In genomic region chr11:95584651-95585050, GRCm38 (mm10) we compare ENCODE assay signal across 11 mouse cellular contexts. TPM values are rescaled to one million over a fixed set of nuclear protein-coding genes. Genes with fewer than 3 reads are reported as not detected.
A peak's percentile ranks its signal among the peaks of the same experiment; 100 is the strongest.
DNase-seq lines count a peak whose midpoint lies in the region; ATAC-seq and TF ChIP-seq lines count a peak whose summit lies in the region.
"Had no signal": no experiment of that assay in that cellular context is flagged by ENCODE, and none has a peak within 500 bp of the region (broad histone marks: within the 10 kb centered on the region; RNA-seq: fewer than 3 reads in every experiment).

No protein-coding gene starts in this region.

- peak overlapping the region; percentile 52 for H3K4me3 ChIP-seq in kidney, embryonic 15.5 days (replicated peaks)
- H3K4me3 ChIP-seq in kidney, adult 2 months (ENCODE audit: insufficient read depth, low read depth, low read length): no peak overlapping the region
- H3K4me3 ChIP-seq in embryonic facial prominence, embryonic 14.5 days (ENCODE audit: low read depth, low read length): peak overlapping the region; percentile 49
- no peak overlapping the region for H3K4me3 ChIP-seq in intestine, embryonic 16.5 days (ENCODE audit: low read length)
- peak overlapping the region; percentile 47 for H3K4me3 ChIP-seq in neural tube, embryonic 14.5 days (ENCODE audit: low read depth, low read length)

- no peak for TF ChIP-seq POLR2A in kidney, adult 2 months (IDR thresholded peaks at IDR 0.05; ENCODE audit: low read depth, low read length)

- H3K9me3 ChIP-seq in kidney, embryonic 15.5 days (replicated peaks): no peaks in the 10 kb centered on the region
- no peaks in the 10 kb centered on the region for H3K9me3 ChIP-seq in embryonic facial prominence, embryonic 14.5 days (ENCODE audit: control insufficient read depth, low read length)
- H3K9me3 ChIP-seq in intestine, embryonic 16.5 days (ENCODE audit: control insufficient read depth, low read length): no peaks in the 10 kb centered on the region
- H3K9me3 ChIP-seq in neural tube, embryonic 14.5 days (ENCODE audit: control insufficient read depth, low read length): no peaks in the 10 kb centered on the region
- H3K9me3 ChIP-seq: liver, embryonic 12.5 days had no signal

- TF ChIP-seq CTCF in kidney, adult 2 months (conservative IDR thresholded peaks at IDR 0.05; ENCODE audit: insufficient read depth, insufficient read length, low read depth, low read length): no peak

- 7% methylated on average over 9 of the region's 9 CpGs for WGBS in kidney, embryonic 15.5 days
- 27% methylated on average over 9 of the region's 9 CpGs for WGBS in kidney, adult 2 months
- WGBS in embryonic facial prominence, embryonic 14.5 days: 7% methylated on average over 9 of the region's 9 CpGs
- 7% methylated on average over 9 of the region's 9 CpGs for WGBS in intestine, embryonic 16.5 days
- WGBS in neural tube, embryonic 14.5 days: 6% methylated on average over 9 of the region's 9 CpGs

- H3K4me1 ChIP-seq in kidney, embryonic 15.5 days: peaks cover 80% of the 10 kb centered on the region
- H3K4me1 ChIP-seq in kidney, adult 2 months (ENCODE audit: control insufficient read depth, insufficient read depth, low read length): peaks cover 11% of the 10 kb centered on the region; the same call in 1 of the 2 replicates
- peaks cover 50% of the 10 kb centered on the region for H3K4me1 ChIP-seq in embryonic facial prominence, embryonic 14.5 days (ENCODE audit: control insufficient read depth, insufficient read depth, low read length)
- H3K4me1 ChIP-seq in intestine, embryonic 16.5 days (ENCODE audit: control insufficient read depth, insufficient read depth, low read length): peaks cover 31% of the 10 kb centered on the region
- H3K4me1 ChIP-seq in neural tube, embryonic 14.5 days (ENCODE audit: control insufficient read depth, insufficient read depth, low read length): peaks cover 24% of the 10 kb centered on the region

- no peak overlapping the region for H3K9ac ChIP-seq in kidney, embryonic 15.5 days
- H3K9ac ChIP-seq in embryonic facial prominence, embryonic 14.5 days (ENCODE audit: low read depth, low read length): no peak overlapping the region; the same call in 1 of the 2 replicates
- H3K9ac ChIP-seq in intestine, embryonic 16.5 days (ENCODE audit: low read depth, low read length): no peak overlapping the region
- no peak overlapping the region for H3K9ac ChIP-seq in neural tube, embryonic 14.5 days (replicated peaks; ENCODE audit: low read depth, low read length)
- H3K9ac ChIP-seq: liver, embryonic 12.5 days had no signal

- peak overlapping the region; percentile 85 for H3K4me2 ChIP-seq in kidney, embryonic 15.5 days
- peak overlapping the region; percentile 81 for H3K4me2 ChIP-seq in embryonic facial prominence, embryonic 14.5 days (ENCODE audit: low read depth, low read length)
- H3K4me2 ChIP-seq in intestine, embryonic 16.5 days (ENCODE audit: low read depth, low read length): peak overlapping the region; percentile 75
- H3K4me2 ChIP-seq in neural tube, embryonic 14.5 days (ENCODE audit: low read depth, low read length): peak overlapping the region; percentile 77

- no peaks in the 10 kb centered on the region for H3K36me3 ChIP-seq in kidney, embryonic 15.5 days
- H3K36me3 ChIP-seq in kidney, adult 2 months (ENCODE audit: control insufficient read depth, insufficient read depth, low read length): no peaks in the 10 kb centered on the region
- no peaks in the 10 kb centered on the region for H3K36me3 ChIP-seq in embryonic facial prominence, embryonic 14.5 days (ENCODE audit: control insufficient read depth, insufficient read depth, low read length)
- H3K36me3 ChIP-seq in intestine, embryonic 16.5 days (ENCODE audit: control insufficient read depth, insufficient read depth, low read length): no peaks in the 10 kb centered on the region
- H3K36me3 ChIP-seq in neural tube, embryonic 14.5 days (ENCODE audit: control insufficient read depth, insufficient read depth, low read length): no peaks in the 10 kb centered on the region
- H3K36me3 ChIP-seq: liver, embryonic 12.5 days had no signal

- no peak for DNase-seq in kidney, adult 2 months
- DNase-seq in embryonic facial prominence, embryonic 14.5 days (ENCODE audit: low spot score): no peak
- DNase-seq in adrenal gland, adult 2 months: no peak
- no peak for DNase-seq in ovary, postnatal 10 days (ENCODE audit: low spot score)
- DNase-seq: cerebellum, postnatal 25 days; thymus, postnatal 36 days had no signal

- 0 out of 2 replicates have a peak overlapping the region, but pooled peaks have one; percentile 54 for H3K27ac ChIP-seq in kidney, embryonic 15.5 days
- H3K27ac ChIP-seq in kidney, adult 2 months (ENCODE audit: insufficient read depth, low read depth, low read length): no peak overlapping the region
- H3K27ac ChIP-seq in embryonic facial prominence, embryonic 14.5 days (replicated peaks; ENCODE audit: low read depth, low read length): no peak overlapping the region
- H3K27ac ChIP-seq in intestine, embryonic 16.5 days (ENCODE audit: low read length): no peak overlapping the region
- no peak overlapping the region for H3K27ac ChIP-seq in neural tube, embryonic 14.5 days (ENCODE audit: low read depth, low read length)
- H3K27ac ChIP-seq: liver, embryonic 12.5 days had no signal

- ATAC-seq in kidney, embryonic 15.5 days (replicated peaks; ENCODE audit: low FRiP score): no peak
- no peak for ATAC-seq in embryonic facial prominence, embryonic 14.5 days (ENCODE audit: low read depth)
- no peak for ATAC-seq in intestine, embryonic 16.5 days
- no peak for ATAC-seq in neural tube, embryonic 14.5 days (ENCODE audit: low read depth)
- ATAC-seq in erythroid progenitor cell, adult 5-6 weeks (replicated peaks; ENCODE audit: low FRiP score, poor library complexity, severe bottlenecking): no peak
- ATAC-seq: liver, embryonic 12.5 days had no signal

- H3K27me3 ChIP-seq in kidney, embryonic 15.5 days: peaks cover 95% of the 10 kb centered on the region
- no peaks in the 10 kb centered on the region for H3K27me3 ChIP-seq in kidney, adult 2 months (replicated peaks; ENCODE audit: control insufficient read depth, insufficient read depth, low read length)
- peaks cover 45% of the 10 kb centered on the region for H3K27me3 ChIP-seq in embryonic facial prominence, embryonic 14.5 days (replicated peaks; ENCODE audit: control insufficient read depth, insufficient read depth, low read length)
- peaks cover 79% of the 10 kb centered on the region for H3K27me3 ChIP-seq in intestine, embryonic 16.5 days (replicated peaks; ENCODE audit: control insufficient read depth, insufficient read depth, low read length)
- H3K27me3 ChIP-seq in neural tube, embryonic 14.5 days (ENCODE audit: control insufficient read depth, insufficient read depth, low read length): peaks cover 28% of the 10 kb centered on the region

RNA-seq across cellular contexts. Expression of gene Ngfr, which starts 2.9 kb away (rescaled TPM):
- polyA plus RNA-seq in kidney, embryonic 15.5 days (2015; fragmentation: Nextera tagmentation; extraction: Ambion mirVana): 25.8 and 28.7 TPM in 2 replicates
- polyA plus RNA-seq in kidney, adult 2 months (2012; rRNA removed): 5.7 and 6.6 TPM in 2 replicates
- 47.5 and 58.7 TPM in 2 replicates for polyA plus RNA-seq in embryonic facial prominence, embryonic 14.5 days (2014; fragmentation: Nextera tagmentation; extraction: Ambion mirVana)
- 15.5 and 15.8 TPM in 2 replicates for polyA plus RNA-seq in intestine, embryonic 16.5 days (2015; fragmentation: Nextera tagmentation; extraction: Ambion mirVana)
- 40.8 and 73.9 TPM in 2 replicates for polyA plus RNA-seq in neural tube, embryonic 14.5 days (2014; fragmentation: Nextera tagmentation; extraction: Ambion mirVana)
- total RNA-seq in adrenal gland, adult 2 months (2021): 1 to 10 TPM; 2.6 to 5.7 TPM
- 8.0 and 14.2 TPM in 2 replicates for polyA plus RNA-seq in adrenal gland, adult 2 months (2012; rRNA removed)
- total RNA-seq in erythroid progenitor cell, adult 5-6 weeks (2015; ENCODE audit: low replicate concordance): not detected in 2 replicates
- not detected in 2 replicates for total RNA-seq in erythroid progenitor cell, adult 5-6 weeks (2017; ENCODE audit: low replicate concordance)

Comparison
In these comparisons a context has a peak if more than half of its experiments do, and no peak if none do; other contexts are left out.
1. H3K4me3 ChIP-seq: peak in kidney, embryonic 15.5 days (single experiment), embryonic facial prominence, embryonic 14.5 days (single experiment) and neural tube, embryonic 14.5 days (single experiment); none in kidney, adult 2 months (single experiment) and intestine, embryonic 16.5 days (single experiment).
2. Peak in every context shown above with its lines, with median percentiles within 50 percentile points of each other: H3K4me2 ChIP-seq.